Mouse (Mus musculus) stomach, postnatal 0 days (tissue): ENCODE measurements around the gene Iffo2. TPM values are rescaled to one million over a fixed set of nuclear protein-coding genes. Genes with fewer than 3 reads are reported as not detected.
A peak's percentile ranks its signal among the peaks of the same experiment; 100 is the strongest.

Experiments
- ATAC-seq: fragments of 200-750 bp; cut with Nextera tagmentation; 2 replicates; pipeline ENCODE4 v1.8.0; 2017; ENCODE audit not compliant: low FRiP score, low TSS enrichment
- DNase-seq: peaks from one replicate; pipeline ENCODE4 v3.0.0-alpha.2; 2016; ENCODE audit warnings: low spot score
- H3K27ac ChIP-seq: fragments of 300-500 bp; sonication (generic); replicated peaks from 2 replicates; pipeline ENCODE4 v1.5.1; 2014; ENCODE audit warnings: mild to moderate bottlenecking, control low read depth
- H3K27me3 ChIP-seq: fragments of 300-500 bp; sonication (generic); 2 replicates; pipeline ENCODE4 v1.6.1; 2014; ENCODE audit warnings: low read length; ENCODE audit not compliant: control insufficient read depth, insufficient read depth
- H3K36me3 ChIP-seq: fragments of 300-500 bp; sonication (generic); 2 replicates; pipeline ENCODE4 v1.6.1; 2014; ENCODE audit warnings: low read length, mixed read lengths; ENCODE audit not compliant: control insufficient read depth, insufficient read depth
- H3K4me1 ChIP-seq: fragments of 300-500 bp; sonication (generic); replicated peaks from 2 replicates; pipeline ENCODE4 v1.6.1; 2014; ENCODE audit warnings: antibody characterized with exemption; ENCODE audit not compliant: control insufficient read depth, insufficient read depth
- H3K4me2 ChIP-seq: fragments of 300-500 bp; sonication (generic); replicated peaks from 2 replicates; pipeline ENCODE4 v1.6.1; 2014; ENCODE audit warnings: low read depth, mild to moderate bottlenecking, control low read depth, moderate library complexity
- H3K4me3 ChIP-seq: fragments of 300-500 bp; sonication (generic); 2 replicates; pipeline ENCODE4 v1.5.1; 2014; ENCODE audit warnings: low read depth, low read length, control low read depth
- H3K9ac ChIP-seq: fragments of 300-500 bp; sonication (generic); 2 replicates; pipeline ENCODE4 v1.6.1; 2014; ENCODE audit warnings: mild to moderate bottlenecking, low read length, control low read depth, mixed read lengths
- H3K9me3 ChIP-seq: fragments of 300-500 bp; sonication (generic); 2 replicates; pipeline ENCODE4 v1.6.1; 2016; ENCODE audit warnings: low read length; ENCODE audit not compliant: control insufficient read depth
- CTCF ChIP-seq: IDR thresholded peaks from 2 replicates; pipeline ENCODE4 v1.5.1; 2016; ENCODE audit warnings: antibody characterized with exemption, low read depth, mild to moderate bottlenecking, moderate library complexity
- EP300 ChIP-seq: optimal IDR thresholded peaks from 2 replicates; pipeline ENCODE3; 2016; ENCODE audit warnings: antibody characterized with exemption
- WGBS: fragments of 180-500 bp; shearing (Covaris S2); extraction: QIAGEN DNeasy Blood & Tissue Kit; methylation state at CpG from one replicate; pipeline ENCODE4 v1.1.7; 2014; 5-methylcytosine and 5-hydroxymethylcytosine counted together
- polyA plus RNA-seq: library from polyadenylated mRNA; unstranded; fragments of >200 nt; fragmentation: Nextera tagmentation; extraction: Ambion mirVana; gene quantifications from 2 replicates; pipeline ENCODE4 v1.2.1, GENCODE M21; 2015

Gene Iffo2
- polyA plus RNA-seq, 1 experiment from 2014 or later = 4.0 TPM

GRCm38 (mm10) chr4:139627361-139627760 lies 97.0 kb downstream of the Iffo2 start:
- Histone ChIP-seq H3K9ac (no peak overlapping the region), H3K27ac (no peak overlapping the region), H3K36me3 (no peaks in the 10 kb centered on the region), H3K9me3 (no peaks in the 10 kb centered on the region), H3K4me1 (0 out of 2 replicates have a peak, but pooled peaks cover 2% of the 10 kb centered on the region), H3K4me2 (no peak overlapping the region), H3K4me3 (no peak overlapping the region), H3K27me3 (no peaks in the 10 kb centered on the region)
- WGBS = 91% methylated on average over 11 of the region's 11 CpGs
- DNase-seq (no peak), ATAC-seq (no peak)
- TF ChIP-seq CTCF (no peak), EP300 (no peak)

GRCm38 (mm10) chr4:139630171-139630570 lies 99.8 kb downstream of the Iffo2 start:
- H3K4me2 ChIP-seq = no peak overlapping the region
- TF ChIP-seq EP300 (no peak), CTCF (peak; percentile 38; the same call in 1 of the 2 replicates)
- no peaks in the 10 kb centered on the region for H3K36me3 ChIP-seq
- no peak overlapping the region for H3K9ac ChIP-seq
- 67% methylated on average over 10 of the region's 10 CpGs for WGBS
- no peak overlapping the region for H3K4me3 ChIP-seq
- ATAC-seq (peak; percentile 18; the same call in 1 of the 2 replicates), DNase-seq (no peak)
- no peak overlapping the region for H3K27ac ChIP-seq
- H3K27me3 ChIP-seq = no peaks in the 10 kb centered on the region
- H3K4me1 ChIP-seq = no peaks in the 10 kb centered on the region
- H3K9me3 ChIP-seq = no peaks in the 10 kb centered on the region

GRCm38 (mm10) chr4:139631141-139631540 lies 100.8 kb downstream of the Iffo2 start:
- no peak for TF ChIP-seq CTCF
- TF ChIP-seq EP300 = no peak
- ATAC-seq (no peak), DNase-seq (no peak)
- Histone ChIP-seq H3K9ac (no peak overlapping the region), H3K36me3 (no peaks in the 10 kb centered on the region; the same call in 1 of the 2 replicates), H3K4me2 (no peak overlapping the region), H3K27me3 (no peaks in the 10 kb centered on the region), H3K4me1 (no peaks in the 10 kb centered on the region), H3K27ac (no peak overlapping the region), H3K9me3 (no peaks in the 10 kb centered on the region), H3K4me3 (no peak overlapping the region)
- 54% methylated on average over 5 of the region's 5 CpGs for WGBS

GRCm38 (mm10) chr4:139631569-139632253 lies 101.4 kb downstream of the Iffo2 start:
- no peak overlapping the region for H3K9ac ChIP-seq
- no peak for TF ChIP-seq CTCF
- TF ChIP-seq EP300 = no peak
- no peak for ATAC-seq
- no peak overlapping the region for H3K4me2 ChIP-seq
- H3K27me3 ChIP-seq = no peaks in the 10 kb centered on the region
- WGBS = 73% methylated on average over 7 of the region's 7 CpGs
- H3K4me1 ChIP-seq = no peaks in the 10 kb centered on the region
- H3K36me3 ChIP-seq = no peaks in the 10 kb centered on the region; the same call in 1 of the 2 replicates
- no peaks in the 10 kb centered on the region for H3K9me3 ChIP-seq
- DNase-seq = no peak
- no peak overlapping the region for H3K27ac ChIP-seq
- no peak overlapping the region for H3K4me3 ChIP-seq

- Histone ChIP-seq H3K27ac (no peak overlapping the region), H3K4me1 (no peaks in the 10 kb centered on the region), H3K27me3 (no peaks in the 10 kb centered on the region), H3K9me3 (no peaks in the 10 kb centered on the region), H3K4me3 (no peak overlapping the region), H3K9ac (no peak overlapping the region), H3K36me3 (no peaks in the 10 kb centered on the region; the same call in 1 of the 2 replicates), H3K4me2 (no peak overlapping the region)
- TF ChIP-seq CTCF (no peak), EP300 (no peak)
- no peak for DNase-seq
- WGBS = 65% methylated on average over 10 of the region's 10 CpGs
- ATAC-seq = no peak
Observed at GRCm38 (mm10) chr4:139632254-139632580, 101.9 kb downstream of the Iffo2 start.

GRCm38 (mm10) chr4:139636373-139636772 lies 106.0 kb downstream of the Iffo2 start:
- ATAC-seq = no peak
- no peaks in the 10 kb centered on the region for H3K27me3 ChIP-seq
- H3K4me2 ChIP-seq = no peak overlapping the region
- no peaks in the 10 kb centered on the region; the same call in 1 of the 2 replicates for H3K36me3 ChIP-seq
- TF ChIP-seq CTCF (peak; percentile 98), EP300 (no peak)
- no peaks in the 10 kb centered on the region for H3K4me1 ChIP-seq
- no peak overlapping the region for H3K9ac ChIP-seq
- DNase-seq = peak; percentile 73
- H3K4me3 ChIP-seq = no peak overlapping the region
- 34% methylated on average over 7 of the region's 7 CpGs for WGBS
- H3K9me3 ChIP-seq = no peaks in the 10 kb centered on the region
- no peak overlapping the region for H3K27ac ChIP-seq
